Mouse (Mus musculus) testis, adult 2 months (tissue): ENCODE measurements around the gene Katnal1. TPM values are rescaled to one million over a fixed set of nuclear protein-coding genes. Genes with fewer than 3 reads are reported as not detected.

Experiments
- H3K27ac ChIP-seq: fragments of 200-500 bp; 2 replicates; pipeline ENCODE4 v1.5.1; 2012; ENCODE audit warnings: low read depth, low read length; ENCODE audit not compliant: control insufficient read depth, insufficient read depth
- H3K27me3 ChIP-seq: fragments of 200-500 bp; 2 replicates; pipeline ENCODE4 v1.6.1; 2012; ENCODE audit warnings: mild to moderate bottlenecking, low read length, moderate library complexity; ENCODE audit not compliant: control insufficient read depth, insufficient read depth
- H3K36me3 ChIP-seq: fragments of 200-500 bp; 2 replicates; pipeline ENCODE4 v1.6.1; 2012; ENCODE audit warnings: mild to moderate bottlenecking, low read length; ENCODE audit not compliant: control insufficient read depth, insufficient read depth
- H3K4me1 ChIP-seq: fragments of 200-500 bp; 2 replicates; pipeline ENCODE4 v1.6.1; 2012; ENCODE audit warnings: low read length; ENCODE audit not compliant: control insufficient read depth, insufficient read depth
- H3K4me3 ChIP-seq: fragments of 200-500 bp; 2 replicates; pipeline ENCODE4 v1.5.1; 2012; ENCODE audit warnings: low read depth, mild to moderate bottlenecking, low read length, moderate library complexity, mixed read lengths; ENCODE audit not compliant: control insufficient read depth
- CTCF ChIP-seq: fragments of 200-500 bp; IDR thresholded peaks from 2 replicates; pipeline ENCODE4 v1.5.1; 2012; ENCODE audit warnings: low read depth, mild to moderate bottlenecking, inconsistent platforms, low read length, moderate library complexity; ENCODE audit not compliant: control insufficient read depth, insufficient read depth, insufficient replicate concordance
- POLR2A ChIP-seq: fragments of 200-500 bp; IDR thresholded peaks from 2 replicates; pipeline ENCODE4 v1.6.1; 2012; ENCODE audit warnings: low read depth, mild to moderate bottlenecking, inconsistent platforms, low read length, moderate library complexity; ENCODE audit not compliant: control insufficient read depth
- polyA plus RNA-seq: library from polyadenylated mRNA; depleted of rRNA; stranded (reverse); fragments of >200 nt; gene quantifications from 2 replicates; pipeline ENCODE4 v1.2.3, GENCODE M21; 2012

The Katnal1 gene
- polyA plus RNA-seq, 1 experiment, result 47.1 TPM

DNA sequence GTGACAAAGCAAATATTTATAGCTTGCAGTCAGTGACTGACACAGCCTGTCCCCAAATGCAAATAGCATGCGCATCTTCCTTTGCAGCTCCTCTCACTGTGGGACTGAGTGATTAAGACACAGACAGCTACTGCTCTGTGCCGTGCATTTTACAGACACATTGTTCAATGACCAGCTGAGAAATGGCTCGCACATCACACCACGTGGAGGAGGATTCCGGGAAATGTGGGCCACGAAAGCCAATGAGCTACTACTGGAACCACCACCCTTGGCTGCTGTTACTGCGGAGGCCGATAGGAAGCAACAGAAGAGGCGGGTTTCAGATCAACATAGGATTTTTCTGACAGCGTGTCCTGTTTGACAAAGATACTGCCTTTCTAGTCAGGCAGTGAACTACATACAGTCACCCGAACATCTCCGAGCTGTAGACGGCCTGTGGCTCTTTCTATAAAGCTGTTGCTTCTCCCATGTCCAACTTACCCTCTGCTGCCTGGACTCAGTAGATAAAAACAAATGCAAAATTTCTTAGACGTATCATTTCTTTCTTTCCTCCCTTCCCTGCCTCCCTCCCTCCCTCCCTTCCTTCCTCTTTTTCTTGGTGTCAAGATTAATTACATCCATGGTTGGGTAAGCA, 31.9 kb downstream of the Katnal1 start:
- H3K27ac ChIP-seq, result no peak overlapping the region
- no peak for TF ChIP-seq POLR2A
- no peak overlapping the region for H3K4me3 ChIP-seq
- H3K27me3 ChIP-seq, result no peaks in the 10 kb centered on the region
- H3K36me3 ChIP-seq, result peaks cover 4% of the 10 kb centered on the region
- H3K4me1 ChIP-seq, result no peaks in the 10 kb centered on the region

DNA sequence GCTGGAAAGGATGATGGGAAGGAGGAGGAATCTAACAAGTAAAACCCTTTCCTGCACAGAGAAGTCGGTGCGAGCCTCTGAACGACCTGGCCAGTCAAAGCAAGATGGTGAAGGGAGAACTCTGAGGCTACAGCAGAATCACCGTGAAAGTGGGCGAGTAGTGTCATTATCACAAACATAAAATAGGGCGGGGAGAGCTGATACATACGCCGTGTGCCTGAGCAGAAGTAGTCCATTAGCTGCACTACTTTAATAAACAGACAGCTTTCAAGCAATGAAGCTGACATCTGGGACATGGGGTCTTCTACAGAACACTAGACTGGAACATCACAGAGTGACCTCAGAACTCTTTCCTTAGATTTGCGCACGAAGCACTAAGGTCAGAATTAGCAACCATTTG, 32.6 kb downstream of the Katnal1 start:
- H3K27ac ChIP-seq, result no peak overlapping the region
- TF ChIP-seq CTCF (no peak), POLR2A (no peak)

DNA sequence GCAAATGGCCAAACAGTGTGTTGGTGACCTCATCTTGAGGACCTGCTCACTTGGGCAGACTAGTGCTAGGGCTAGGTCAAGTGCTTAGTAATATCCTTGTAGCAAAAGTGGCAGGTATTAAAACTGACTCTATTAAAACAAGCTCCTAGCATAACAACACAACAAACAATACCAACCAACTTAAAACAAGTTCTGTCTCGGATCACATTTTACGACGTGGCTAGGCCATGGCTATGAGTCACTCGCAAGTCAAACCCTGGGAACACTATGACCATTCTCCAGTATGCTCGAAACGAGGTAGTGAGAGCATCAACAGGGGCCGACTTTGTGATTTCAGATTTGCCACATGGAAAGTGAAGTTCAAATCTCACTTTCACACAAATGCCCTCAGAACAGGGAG, 33.3 kb downstream of the Katnal1 start:
- TF ChIP-seq POLR2A (no peak), CTCF (no peak)
- H3K27ac ChIP-seq, result no peak overlapping the region
- H3K27me3 ChIP-seq, result no peaks in the 10 kb centered on the region
- peaks cover 4% of the 10 kb centered on the region for H3K36me3 ChIP-seq
- no peak overlapping the region for H3K4me3 ChIP-seq
- no peaks in the 10 kb centered on the region for H3K4me1 ChIP-seq

More for the DNA sequence above, 32.6 kb downstream of the Katnal1 start:
- H3K4me3 ChIP-seq, result no peak overlapping the region
- peaks cover 4% of the 10 kb centered on the region for H3K36me3 ChIP-seq
- H3K4me1 ChIP-seq, result no peaks in the 10 kb centered on the region
- H3K27me3 ChIP-seq, result no peaks in the 10 kb centered on the region

DNA sequence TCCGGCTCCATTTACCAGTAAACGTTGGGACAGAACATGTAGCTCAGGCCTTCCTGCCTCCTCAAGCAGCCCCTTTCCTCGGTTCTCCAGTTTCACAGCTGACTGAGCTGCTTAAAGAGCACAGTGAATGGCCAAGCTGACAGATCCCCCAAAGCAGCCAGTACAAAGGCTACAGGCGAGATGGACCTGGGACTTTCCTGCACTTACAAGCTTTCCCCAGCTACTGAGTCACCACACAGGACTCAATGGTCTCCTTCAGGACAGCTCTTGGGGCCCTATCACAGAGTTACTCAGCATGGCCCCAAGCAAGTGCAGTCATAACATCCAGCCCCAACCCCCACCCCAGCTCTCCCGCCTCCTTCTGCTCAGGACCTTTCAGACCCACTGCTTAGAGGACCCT, 34.1 kb downstream of the Katnal1 start:
- no peak for TF ChIP-seq POLR2A
- TF ChIP-seq CTCF, result no peak
- no peaks in the 10 kb centered on the region for H3K4me1 ChIP-seq
- no peak overlapping the region for H3K4me3 ChIP-seq
- no peaks in the 10 kb centered on the region for H3K27me3 ChIP-seq
- peaks cover 4% of the 10 kb centered on the region for H3K36me3 ChIP-seq
- no peak overlapping the region for H3K27ac ChIP-seq

DNA sequence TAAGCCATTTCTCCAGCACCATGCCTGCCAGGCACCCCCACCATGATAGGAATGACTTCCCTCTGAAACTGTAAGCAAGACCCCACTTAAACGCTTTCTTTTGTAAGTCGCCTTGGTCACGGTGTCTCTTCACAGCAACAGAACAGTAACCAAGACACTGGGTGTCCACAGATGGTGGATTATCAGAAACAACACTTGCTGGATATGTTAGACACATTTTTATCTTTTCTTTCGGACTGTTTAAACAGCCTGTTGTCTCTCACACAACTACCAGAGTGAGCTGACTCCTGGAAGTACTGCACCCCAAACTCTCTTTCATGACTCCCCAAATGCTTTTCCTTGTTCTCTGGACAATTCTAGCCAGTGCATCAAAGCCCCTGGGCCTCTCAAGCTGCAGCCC, 38.9 kb downstream of the Katnal1 start:
- Histone ChIP-seq H3K4me1 (no peaks in the 10 kb centered on the region), H3K27ac (no peak overlapping the region), H3K36me3 (peaks cover 4% of the 10 kb centered on the region; the same call in 1 of the 2 replicates), H3K4me3 (no peak overlapping the region), H3K27me3 (no peaks in the 10 kb centered on the region)
- TF ChIP-seq CTCF, result no peak
- no peak for TF ChIP-seq POLR2A

DNA sequence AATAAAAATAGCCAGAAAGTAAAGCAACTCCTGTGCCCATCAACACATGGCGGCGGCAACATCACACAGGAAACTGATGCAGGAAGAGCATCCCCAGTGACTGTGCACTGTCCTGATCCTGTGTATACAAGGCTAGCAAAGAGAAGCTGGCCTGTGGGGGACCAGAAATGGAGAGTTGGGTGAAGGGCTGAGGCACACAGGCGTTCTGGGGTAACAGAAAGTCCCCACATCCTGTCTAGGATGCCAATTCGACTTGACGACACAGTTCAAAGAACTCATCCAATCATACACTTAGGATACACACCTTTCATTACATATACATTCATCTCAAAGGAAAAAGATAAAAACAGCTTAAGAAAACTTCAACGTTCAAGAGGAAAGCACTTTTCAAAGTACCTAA, 41.1 kb downstream of the Katnal1 start:
- peaks cover 3% of the 10 kb centered on the region; the same call in 1 of the 2 replicates for H3K36me3 ChIP-seq
- TF ChIP-seq POLR2A (no peak), CTCF (no peak)

DNA sequence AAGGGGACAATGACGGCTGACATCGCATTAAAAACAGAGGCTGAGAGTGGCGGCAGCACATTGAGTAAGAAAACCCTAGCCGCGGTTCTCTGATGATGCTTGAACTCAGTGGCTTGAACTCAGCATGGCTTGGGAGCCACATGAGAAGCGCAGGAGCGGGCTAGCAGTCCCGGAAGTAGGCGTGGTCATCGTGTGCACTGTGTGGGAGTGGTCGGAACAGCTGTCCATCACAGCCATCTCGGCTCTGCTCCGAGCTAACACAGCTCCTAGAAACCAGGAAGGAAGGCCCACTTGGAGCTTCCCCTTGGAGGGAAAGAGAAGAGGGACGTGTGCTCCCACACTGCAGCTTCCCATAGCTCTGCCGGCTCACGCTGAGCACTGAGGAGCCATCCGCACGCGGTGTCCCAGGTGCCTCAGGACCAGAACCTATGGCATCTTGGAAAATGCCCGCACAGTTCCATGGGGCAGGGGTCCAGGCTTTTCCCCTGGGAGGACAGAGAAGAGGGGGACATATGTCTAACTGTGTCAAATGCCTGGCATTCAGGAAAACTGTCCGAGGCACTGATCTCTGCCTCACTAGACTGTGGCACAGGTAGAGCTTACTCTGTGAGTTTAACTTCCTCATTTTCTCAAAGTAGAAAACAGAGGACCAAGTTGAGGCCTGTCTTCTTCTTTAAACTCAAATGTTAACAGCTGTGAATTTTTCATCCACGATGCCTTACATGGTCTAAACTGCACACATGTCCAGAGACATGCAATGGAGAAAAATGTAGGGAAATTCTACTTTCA, 43.1 kb downstream of the Katnal1 start:
- Histone ChIP-seq H3K4me3 (peak overlapping the region; percentile 75), H3K4me1 (no peaks in the 10 kb centered on the region), H3K27ac (no peak overlapping the region), H3K27me3 (no peaks in the 10 kb centered on the region), H3K36me3 (peaks cover 2% of the 10 kb centered on the region; the same call in 1 of the 2 replicates)
- TF ChIP-seq POLR2A (peak; percentile 32; the same call in 1 of the 2 replicates), CTCF (no peak)

More for the DNA sequence above, 41.1 kb downstream of the Katnal1 start:
- Histone ChIP-seq H3K4me3 (no peak overlapping the region), H3K27ac (no peak overlapping the region), H3K27me3 (no peaks in the 10 kb centered on the region), H3K4me1 (no peaks in the 10 kb centered on the region)
